Mouse (Mus musculus): ENCODE measurements around the gene Xrcc1.

DNA sequence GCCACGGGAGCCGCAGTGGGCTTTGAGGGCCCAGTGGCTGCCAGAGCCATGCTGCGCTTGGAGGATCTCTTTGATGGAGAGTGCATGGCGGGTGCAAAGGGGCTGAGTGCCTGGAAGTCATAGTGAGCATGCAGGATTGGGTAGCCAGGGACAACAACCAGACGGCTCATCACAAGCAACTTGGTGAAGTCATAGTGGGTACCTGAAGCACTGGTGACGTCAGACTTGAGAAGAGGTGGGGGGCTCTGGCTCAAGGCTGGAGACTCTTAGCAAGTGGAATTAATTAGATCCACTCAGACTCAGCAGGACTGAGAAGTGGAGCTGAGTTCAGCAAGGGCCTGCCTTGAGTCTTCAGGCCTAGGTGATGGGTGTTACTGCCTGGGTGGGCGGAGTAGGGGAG is 33.7 kb upstream of the Xrcc1 start, which contains the start of gene AC161166.1:
- TF ChIP-seq CTCF (IDR thresholded peaks at IDR 0.05; ENCODE audit: low read depth, low read length) (no peak), TAL1 (conservative IDR thresholded peaks at IDR 0.05; ENCODE audit: low read depth, low read length) (no peak)

All from G1E (cell line).